Mouse (Mus musculus) kidney, postnatal 0 days (tissue): ENCODE results near the gene Rac1. TPM values are rescaled to one million over a fixed set of nuclear protein-coding genes. Genes with fewer than 3 reads are reported as not detected.

Experiments
- ATAC-seq: fragments of 200-750 bp; cut with Nextera tagmentation; replicated peaks from 2 replicates; pipeline ENCODE4 v1.8.0; 2017; ENCODE audit warnings: low read depth, moderate number of reproducible peaks, moderate TSS enrichment, moderate library complexity; ENCODE audit not compliant: low FRiP score
- DNase-seq: peaks from one replicate; pipeline ENCODE4 v3.0.0-alpha.2; 2016; ENCODE audit warnings: low spot score
- H3K27ac ChIP-seq: fragments of 300-500 bp; sonication (generic); 2 replicates; pipeline ENCODE4 v1.5.1; 2014; ENCODE audit warnings: mild to moderate bottlenecking
- H3K27me3 ChIP-seq: fragments of 300-500 bp; sonication (generic); 2 replicates; pipeline ENCODE4 v1.6.1; 2014; ENCODE audit warnings: low read length, mixed read lengths; ENCODE audit not compliant: insufficient read depth
- H3K36me3 ChIP-seq: fragments of 300-500 bp; sonication (generic); 2 replicates; pipeline ENCODE4 v1.6.1; 2014; ENCODE audit warnings: low read length, mixed read lengths; ENCODE audit not compliant: insufficient read depth
- H3K4me1 ChIP-seq: fragments of 300-500 bp; sonication (generic); replicated peaks from 2 replicates; pipeline ENCODE4 v1.6.1; 2014; ENCODE audit warnings: antibody characterized with exemption, low read length, mixed read lengths; ENCODE audit not compliant: insufficient read depth
- H3K4me2 ChIP-seq: fragments of 300-500 bp; sonication (generic); 2 replicates; pipeline ENCODE4 v1.6.1; 2014; ENCODE audit warnings: mild to moderate bottlenecking, low read length, moderate library complexity, mixed read lengths
- H3K4me3 ChIP-seq: fragments of 300-500 bp; sonication (generic); replicated peaks from 2 replicates; pipeline ENCODE4 v1.5.1; 2014; ENCODE audit warnings: low read depth, low read length
- H3K9ac ChIP-seq: fragments of 300-500 bp; sonication (generic); 2 replicates; pipeline ENCODE4 v1.6.1; 2014; ENCODE audit warnings: low read depth, low read length
- H3K9me3 ChIP-seq: fragments of 300-500 bp; sonication (generic); replicated peaks from 2 replicates; pipeline ENCODE4 v1.6.1; 2016; ENCODE audit warnings: low read length, inconsistent platforms, mixed read lengths
- CTCF ChIP-seq: IDR thresholded peaks from 2 replicates; pipeline ENCODE4 v1.5.1; 2016; ENCODE audit warnings: antibody characterized with exemption, low read depth, mild to moderate bottlenecking, moderate library complexity
- WGBS: fragments of 180-500 bp; shearing (Covaris S2); extraction: QIAGEN DNeasy Blood & Tissue Kit; methylation state at CpG from one replicate; pipeline ENCODE4 v1.1.7; 2014; 5-methylcytosine and 5-hydroxymethylcytosine counted together
- polyA plus RNA-seq: library from polyadenylated mRNA; unstranded; fragments of >200 nt; fragmentation: Nextera tagmentation; extraction: Ambion mirVana; gene quantifications from 2 replicates; pipeline ENCODE4 v1.2.1, GENCODE M21; 2015

Gene Rac1
- polyA plus RNA-seq, 1 experiment from 2014 or later, result 453 TPM

DNA sequence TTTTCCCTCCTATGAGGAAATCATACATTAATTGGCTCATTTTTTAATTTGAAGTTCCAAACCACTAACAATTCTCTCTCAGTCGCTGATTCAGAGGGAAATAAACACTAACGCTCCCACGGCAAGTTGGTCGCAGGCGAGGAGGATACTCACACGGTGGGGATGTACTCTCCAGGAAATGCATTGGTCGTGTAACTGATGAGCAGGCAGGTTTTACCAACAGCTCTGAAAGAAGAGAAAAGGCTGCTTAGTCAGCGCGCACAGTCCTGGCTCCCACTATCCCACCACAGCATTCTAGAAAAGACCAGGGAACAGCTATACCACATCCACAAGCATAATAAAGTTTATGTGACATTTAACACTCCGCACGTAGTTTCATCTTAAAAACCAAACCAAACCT, 10.8 kb downstream of the Rac1 start:
- peaks cover 36% of the 10 kb centered on the region for H3K36me3 ChIP-seq

DNA sequence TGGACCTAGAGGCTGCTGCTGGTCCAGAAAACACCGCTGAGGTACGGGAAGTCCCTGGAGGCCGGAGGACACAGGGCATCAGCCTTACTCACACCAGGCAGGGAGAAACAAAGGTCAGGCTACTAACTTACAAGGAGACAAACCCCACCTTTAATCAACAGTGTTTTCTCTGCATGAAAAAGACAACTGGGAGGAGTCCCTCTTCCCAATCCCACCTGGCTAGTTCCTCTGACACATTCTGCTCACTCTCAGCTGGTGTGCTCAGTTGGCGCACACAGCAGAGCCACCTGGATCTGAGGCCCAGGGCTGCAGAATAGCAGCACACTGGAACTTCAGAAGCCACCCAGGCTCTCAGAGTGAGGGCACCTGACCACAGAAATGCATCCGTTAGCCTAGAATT, 13.0 kb downstream of the Rac1 start:
- Histone ChIP-seq H3K4me3 (no peak overlapping the region), H3K27me3 (no peaks in the 10 kb centered on the region), H3K36me3 (peaks cover 39% of the 10 kb centered on the region), H3K9ac (no peak overlapping the region), H3K9me3 (no peaks in the 10 kb centered on the region), H3K27ac (no peak overlapping the region), H3K4me1 (peaks cover 19% of the 10 kb centered on the region), H3K4me2 (no peak overlapping the region)
- TF ChIP-seq CTCF, result no peak
- ATAC-seq, result no peak
- WGBS, result 92% methylated on average over 5 of the region's 5 CpGs
- DNase-seq, result no peak

More for the DNA sequence above, 10.8 kb downstream of the Rac1 start:
- DNase-seq (no peak), ATAC-seq (no peak)
- H3K9ac ChIP-seq, result no peak overlapping the region
- TF ChIP-seq CTCF, result no peak
- no peak overlapping the region for H3K4me2 ChIP-seq
- 81% methylated on average over 11 of the region's 11 CpGs for WGBS
- peaks cover 19% of the 10 kb centered on the region for H3K4me1 ChIP-seq
- no peaks in the 10 kb centered on the region for H3K9me3 ChIP-seq
- H3K27me3 ChIP-seq, result no peaks in the 10 kb centered on the region
- H3K4me3 ChIP-seq, result no peak overlapping the region
- H3K27ac ChIP-seq, result no peak overlapping the region

DNA sequence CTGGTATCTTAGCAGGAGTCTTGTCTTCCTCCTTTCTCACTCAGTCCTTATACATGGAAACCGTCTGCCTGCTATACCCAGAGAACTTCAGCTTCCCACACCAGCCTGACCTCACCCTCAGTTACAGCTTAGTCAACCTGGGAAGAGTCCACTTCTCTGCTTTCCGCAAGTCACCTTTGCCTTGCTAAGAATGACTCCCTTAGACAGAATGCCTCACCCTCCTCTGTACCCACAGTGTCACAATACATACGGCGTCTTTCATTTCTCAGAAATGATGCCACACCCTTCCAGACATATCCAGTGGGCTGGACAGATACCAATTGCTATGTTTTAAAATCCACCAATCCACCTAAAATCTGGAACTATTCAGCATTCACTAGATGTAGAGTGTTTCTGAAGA, 15.5 kb downstream of the Rac1 start:
- Histone ChIP-seq H3K4me3 (no peak overlapping the region), H3K9me3 (no peaks in the 10 kb centered on the region), H3K36me3 (peaks cover 42% of the 10 kb centered on the region), H3K4me2 (no peak overlapping the region), H3K9ac (no peak overlapping the region), H3K27ac (no peak overlapping the region), H3K27me3 (no peaks in the 10 kb centered on the region), H3K4me1 (no peaks in the 10 kb centered on the region)
- TF ChIP-seq CTCF, result no peak
- DNase-seq, result no peak
- ATAC-seq, result no peak
- 86% methylated on average over 4 of the region's 4 CpGs for WGBS

DNA sequence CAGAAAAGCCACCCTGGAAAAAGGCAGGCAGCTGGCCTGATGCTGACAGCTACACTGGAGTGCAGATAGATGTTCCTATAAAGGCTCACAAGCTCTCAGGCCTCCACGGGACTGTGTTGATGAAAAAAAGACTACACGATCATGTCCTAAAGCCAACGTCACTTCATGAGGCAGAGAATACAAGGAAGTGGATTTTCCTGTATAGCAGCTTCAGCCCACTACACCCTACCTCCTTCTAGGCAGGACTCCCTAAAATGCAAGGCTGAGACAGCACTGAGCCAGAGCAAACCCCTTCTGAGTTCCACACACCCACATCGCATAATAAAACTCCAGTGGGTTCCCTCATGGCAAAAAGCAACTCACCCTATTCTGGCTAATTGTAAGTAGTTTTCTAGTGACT, 16.3 kb downstream of the Rac1 start:
- Histone ChIP-seq H3K4me1 (no peaks in the 10 kb centered on the region), H3K27ac (no peak overlapping the region), H3K4me3 (no peak overlapping the region), H3K9ac (no peak overlapping the region), H3K36me3 (peaks cover 44% of the 10 kb centered on the region), H3K27me3 (no peaks in the 10 kb centered on the region), H3K4me2 (no peak overlapping the region), H3K9me3 (no peaks in the 10 kb centered on the region)
- 68% methylated on average over 4 of the region's 4 CpGs for WGBS
- DNase-seq (no peak), ATAC-seq (no peak)
- no peak for TF ChIP-seq CTCF

DNA sequence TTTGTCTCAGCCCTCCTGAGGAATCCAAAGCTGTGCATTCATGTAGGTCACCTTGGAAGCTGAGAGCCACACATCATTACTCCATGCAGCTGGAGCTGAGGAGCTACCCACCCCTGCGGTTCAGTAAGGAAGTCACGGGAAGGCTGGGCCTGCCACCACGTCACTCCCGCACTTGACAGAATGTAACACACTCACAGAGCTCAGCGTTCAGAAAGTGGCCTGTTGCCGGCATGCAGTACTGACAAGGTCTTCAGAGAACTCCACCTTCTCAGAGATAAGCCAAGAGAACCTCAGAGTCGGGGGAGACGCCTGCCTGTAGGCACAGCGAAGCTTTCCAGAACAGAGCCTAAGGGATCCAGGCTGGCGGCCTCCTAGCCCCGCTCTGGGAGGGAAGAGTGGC, 18.1 kb downstream of the Rac1 start:
- DNase-seq (no peak), ATAC-seq (no peak)
- WGBS, result 68% methylated on average over 11 of the region's 11 CpGs
- Histone ChIP-seq H3K9ac (no peak overlapping the region), H3K9me3 (no peaks in the 10 kb centered on the region), H3K4me2 (no peak overlapping the region), H3K4me1 (no peaks in the 10 kb centered on the region), H3K27ac (no peak overlapping the region), H3K36me3 (peaks cover 34% of the 10 kb centered on the region), H3K4me3 (no peak overlapping the region), H3K27me3 (no peaks in the 10 kb centered on the region)
- no peak for TF ChIP-seq CTCF

DNA sequence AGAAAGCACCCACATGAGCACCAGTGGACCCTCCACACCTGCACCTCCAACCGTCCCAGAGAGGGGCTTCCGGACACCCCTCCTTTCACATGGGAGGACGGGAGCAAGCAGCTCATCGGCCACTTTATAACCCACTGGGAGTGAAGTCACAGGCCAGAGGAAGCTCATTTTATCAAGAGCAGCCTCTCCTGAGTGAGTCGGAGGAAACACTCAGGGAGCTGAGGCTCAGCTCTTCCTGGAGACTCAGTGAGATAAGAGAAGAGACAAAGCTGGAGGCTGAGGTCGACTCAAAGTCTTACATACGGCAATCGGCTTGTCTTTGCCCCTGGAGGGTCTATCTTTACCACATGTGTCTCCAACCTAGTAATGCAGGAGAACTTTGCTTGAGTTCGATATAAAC, 18.5 kb downstream of the Rac1 start:
- Histone ChIP-seq H3K4me1 (no peaks in the 10 kb centered on the region), H3K4me3 (no peak overlapping the region), H3K27me3 (no peaks in the 10 kb centered on the region), H3K4me2 (no peak overlapping the region), H3K36me3 (peaks cover 30% of the 10 kb centered on the region), H3K9ac (no peak overlapping the region), H3K9me3 (no peaks in the 10 kb centered on the region), H3K27ac (no peak overlapping the region)
- WGBS, result 72% methylated on average over 9 of the region's 9 CpGs
- ATAC-seq, result no peak
- TF ChIP-seq CTCF, result no peak
- DNase-seq, result no peak

DNA sequence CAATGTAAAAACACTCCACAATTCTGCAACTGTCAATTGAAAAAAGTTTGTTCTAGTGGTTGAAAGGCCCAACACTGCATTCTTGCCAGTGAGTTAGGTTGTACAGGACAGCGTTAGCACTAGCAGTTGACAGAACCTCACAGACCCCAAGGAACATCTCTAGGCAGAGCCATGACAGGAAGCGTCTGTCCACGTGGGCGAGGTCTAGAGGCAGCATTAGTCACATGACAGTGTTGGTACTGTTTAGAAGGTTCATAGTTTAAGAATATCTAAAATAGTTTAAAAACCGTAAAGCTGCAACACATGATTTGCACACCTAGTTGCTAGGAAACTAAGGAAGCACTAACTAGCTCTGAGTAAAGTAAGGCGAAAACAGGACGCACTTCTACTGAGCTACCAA, 22.3 kb downstream of the Rac1 start:
- 76% methylated on average over 7 of the region's 7 CpGs for WGBS
- ATAC-seq (no peak), DNase-seq (no peak)
- H3K27ac ChIP-seq, result no peak overlapping the region
- H3K4me2 ChIP-seq, result no peak overlapping the region
- H3K4me3 ChIP-seq, result no peak overlapping the region
- no peaks in the 10 kb centered on the region for H3K27me3 ChIP-seq
- H3K9ac ChIP-seq, result no peak overlapping the region
- H3K36me3 ChIP-seq, result peaks cover 19% of the 10 kb centered on the region
- no peak for TF ChIP-seq CTCF
- no peaks in the 10 kb centered on the region for H3K4me1 ChIP-seq
- no peaks in the 10 kb centered on the region for H3K9me3 ChIP-seq
